Comparison of ENCODE assay signal across 8 mouse cellular contexts in genomic region chr9:60712771-60713541, GRCm38 (mm10). TPM values are rescaled to one million over a fixed set of nuclear protein-coding genes. Genes with fewer than 3 reads are reported as not detected.
DNase-seq lines count a peak whose midpoint lies in the region; ATAC-seq and TF ChIP-seq lines count a peak whose summit lies in the region.

Gene Larp6, plus strand, starts transcription at chr9:60712989.

- H3K4me2 ChIP-seq in kidney, embryonic 15.5 days, result peak within 1 kb of the TSS; percentile 99
- H3K4me2 ChIP-seq in liver, embryonic 11.5 days, result peak within 1 kb of the TSS; percentile 85
- peak within 1 kb of the TSS; percentile 96 for H3K4me2 ChIP-seq in neural tube, embryonic 15.5 days

- 5% methylated on average over 66 of the region's 66 CpGs for WGBS in thymus, adult 2 months
- 2% methylated on average over 66 of the region's 66 CpGs for WGBS in kidney, embryonic 15.5 days
- WGBS in liver, embryonic 11.5 days, result 3% methylated on average over 61 of the region's 66 CpGs
- 1% methylated on average over 64 of the region's 66 CpGs for WGBS in neural tube, embryonic 15.5 days

- H3K9me3 ChIP-seq in kidney, embryonic 15.5 days (replicated peaks), result no peaks in the 10 kb centered on the region
- H3K9me3 ChIP-seq in liver, embryonic 11.5 days (ENCODE audit: control insufficient read depth, low read length), result no peaks in the 10 kb centered on the region
- H3K9me3 ChIP-seq in neural tube, embryonic 15.5 days (replicated peaks), result no peaks in the 10 kb centered on the region

- H3K4me1 ChIP-seq in thymus, adult 2 months (replicated peaks; ENCODE audit: control insufficient read depth, insufficient read depth, low read length), result peaks cover 3% of the 10 kb centered on the region
- peaks cover 29% of the 10 kb centered on the region for H3K4me1 ChIP-seq in kidney, embryonic 15.5 days
- no peaks in the 10 kb centered on the region for H3K4me1 ChIP-seq in liver, embryonic 11.5 days (replicated peaks; ENCODE audit: control insufficient read depth, insufficient read depth, low read length)
- H3K4me1 ChIP-seq in neural tube, embryonic 15.5 days, result peaks cover 38% of the 10 kb centered on the region

- no peak within 1 kb of the TSS for H3K27ac ChIP-seq in thymus, adult 2 months (ENCODE audit: control insufficient read depth, insufficient read depth, low read length)
- H3K27ac ChIP-seq in kidney, embryonic 15.5 days, result no peak within 1 kb of the TSS
- no peak within 1 kb of the TSS for H3K27ac ChIP-seq in liver, embryonic 11.5 days (ENCODE audit: low read depth, low read length)
- H3K27ac ChIP-seq in neural tube, embryonic 15.5 days (replicated peaks), result peak within 1 kb of the TSS; percentile 76

- no peak for DNase-seq in thymus, adult 2 months
- no peak for DNase-seq in thymus, postnatal 25 days
- peak; percentile 38 for DNase-seq in embryo, embryonic 9.5 days (ENCODE audit: extremely low spot score)
- peak; percentile 66 to 67 for DNase-seq in heart, adult 18-20 months
- no peak for DNase-seq in liver, embryonic 11.5 days (ENCODE audit: low spot score)
- DNase-seq in spleen, postnatal 14 days (ENCODE audit: low spot score in 2 of 2), result no peak

- peak; percentile 62; the same call in 1 of the 2 replicates for ATAC-seq in kidney, embryonic 15.5 days (replicated peaks; ENCODE audit: low FRiP score)
- no peak for ATAC-seq in liver, embryonic 11.5 days (replicated peaks; ENCODE audit: low FRiP score)
- ATAC-seq in neural tube, embryonic 15.5 days (ENCODE audit: low FRiP score), result peak; percentile 81

- no peak for TF ChIP-seq POLR2A in thymus, adult 2 months (IDR thresholded peaks at IDR 0.05; ENCODE audit: control insufficient read depth, extremely low read depth, insufficient read depth, low read length, poor library complexity)

- no peak for TF ChIP-seq CTCF in thymus, adult 2 months (IDR thresholded peaks at IDR 0.05; ENCODE audit: borderline replicate concordance, control insufficient read depth, extremely low read depth, insufficient read depth, low read length, poor library complexity)

- peak within 1 kb of the TSS; percentile 24 for H3K4me3 ChIP-seq in thymus, adult 2 months (ENCODE audit: control insufficient read depth, insufficient read depth, low read length)
- peak within 1 kb of the TSS; percentile 64 for H3K4me3 ChIP-seq in kidney, embryonic 15.5 days (replicated peaks)
- H3K4me3 ChIP-seq in liver, embryonic 11.5 days (ENCODE audit: low read depth, low read length), result peak within 1 kb of the TSS; percentile 53
- H3K4me3 ChIP-seq in neural tube, embryonic 15.5 days (replicated peaks), result peak within 1 kb of the TSS; percentile 68

- peak within 1 kb of the TSS; percentile 68 for H3K9ac ChIP-seq in kidney, embryonic 15.5 days
- peak within 1 kb of the TSS; percentile 51 for H3K9ac ChIP-seq in liver, embryonic 11.5 days (ENCODE audit: low read depth, low read length)
- H3K9ac ChIP-seq in neural tube, embryonic 15.5 days (replicated peaks), result peak within 1 kb of the TSS; percentile 75

- H3K36me3 ChIP-seq in thymus, adult 2 months (ENCODE audit: control insufficient read depth, insufficient read depth, low read length), result no peaks in the 10 kb centered on the region
- H3K36me3 ChIP-seq in kidney, embryonic 15.5 days, result no peaks in the 10 kb centered on the region
- no peaks in the 10 kb centered on the region for H3K36me3 ChIP-seq in liver, embryonic 11.5 days (ENCODE audit: control insufficient read depth, insufficient read depth, low read length)
- H3K36me3 ChIP-seq in neural tube, embryonic 15.5 days, result no peaks in the 10 kb centered on the region

- peaks cover 9% of the 10 kb centered on the region; the same call in 1 of the 2 replicates for H3K27me3 ChIP-seq in thymus, adult 2 months (ENCODE audit: control insufficient read depth, insufficient read depth, low read length)
- peaks cover 6% of the 10 kb centered on the region; the same call in 1 of the 2 replicates for H3K27me3 ChIP-seq in kidney, embryonic 15.5 days
- H3K27me3 ChIP-seq in liver, embryonic 11.5 days (replicated peaks; ENCODE audit: control insufficient read depth, insufficient read depth, low read length), result peaks cover 26% of the 10 kb centered on the region
- H3K27me3 ChIP-seq in neural tube, embryonic 15.5 days (replicated peaks), result no peaks in the 10 kb centered on the region

RNA-seq across cellular contexts. Expression of gene Larp6, which starts in this region (rescaled TPM):
- 0.92 and 1.4 TPM in 2 replicates for polyA plus RNA-seq in thymus, adult 2 months (2012; rRNA removed)
- total RNA-seq in heart, adult 18-20 months (2021), result 1 to 10 TPM; 1.1 to 1.3 TPM
- 1.6 and 1.7 TPM in 2 replicates for polyA plus RNA-seq in kidney, embryonic 15.5 days (2015; fragmentation: Nextera tagmentation; extraction: Ambion mirVana)
- 0.31 and 0.38 TPM in 2 replicates for polyA plus RNA-seq in liver, embryonic 11.5 days (2014; fragmentation: Nextera tagmentation; extraction: Ambion mirVana)
- polyA plus RNA-seq in neural tube, embryonic 15.5 days (2015; fragmentation: Nextera tagmentation; extraction: Ambion mirVana), result 21.5 and 24.1 TPM in 2 replicates

Comparison
In these comparisons a context has a peak if more than half of its experiments do, and no peak if none do; other contexts are left out.
1. DNase-seq: peak in embryo, embryonic 9.5 days (single experiment) and heart, adult 18-20 months (2 of 2); none in thymus, adult 2 months (single experiment), thymus, postnatal 25 days (single experiment), liver, embryonic 11.5 days (single experiment) and spleen, postnatal 14 days (0 of 2).
2. Peak in every context shown above with its lines, with median percentiles within 50 percentile points of each other: H3K4me3 ChIP-seq, H3K4me2 ChIP-seq and H3K9ac ChIP-seq.